Mouse (Mus musculus) neural tube, embryonic 10.5 days (tissue): Measurements from ENCODE around the gene Tnfrsf13b.

Experiments used
- DNase-seq: peaks from one replicate; pipeline ENCODE4 v3.0.0-alpha.2; 2017; ENCODE audit warnings: low spot score; ENCODE audit errors: extremely low spot score

Gene Tnfrsf13b

DNA sequence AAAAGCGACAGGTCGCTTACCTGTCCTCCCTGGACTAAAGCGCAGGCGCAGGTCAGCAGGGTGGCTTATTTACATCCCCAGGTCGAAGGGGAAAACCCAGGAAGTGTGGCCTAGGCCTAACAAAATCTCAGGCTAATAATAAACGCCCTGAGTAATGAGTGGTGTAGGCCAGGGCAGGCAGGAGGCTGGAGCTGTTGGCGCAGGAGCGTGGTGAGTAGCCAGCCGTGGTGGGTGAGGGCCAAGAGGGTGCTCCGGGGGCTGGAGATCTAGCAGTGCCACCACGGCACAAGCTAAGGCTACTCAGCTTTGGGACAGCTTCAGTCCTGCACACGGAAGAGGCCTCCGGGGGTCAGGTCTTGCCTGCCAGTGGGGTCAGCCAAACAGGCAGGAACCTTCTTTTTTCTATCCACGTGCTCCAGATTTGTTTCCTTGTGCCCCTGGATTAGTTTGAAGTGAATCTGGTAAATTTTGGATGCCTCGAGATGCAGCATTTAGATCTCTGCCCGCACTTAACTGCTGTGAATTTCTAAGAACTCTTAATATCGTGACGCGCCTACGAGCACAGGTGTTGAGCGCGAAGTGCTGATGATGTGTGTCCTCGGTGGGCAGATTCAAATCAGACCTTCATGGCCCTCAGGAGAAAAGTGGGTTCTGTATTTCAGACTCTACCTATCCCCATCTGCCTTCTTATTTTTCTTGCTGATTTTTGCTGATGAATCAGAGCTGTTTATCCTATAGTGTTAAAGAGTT, at the start of gene Tnfrsf13b:
TSS of gene Tnfrsf13b (plus strand) at position 150 of the 750 bp plus-strand sequence.
- no peak for DNase-seq

DNA sequence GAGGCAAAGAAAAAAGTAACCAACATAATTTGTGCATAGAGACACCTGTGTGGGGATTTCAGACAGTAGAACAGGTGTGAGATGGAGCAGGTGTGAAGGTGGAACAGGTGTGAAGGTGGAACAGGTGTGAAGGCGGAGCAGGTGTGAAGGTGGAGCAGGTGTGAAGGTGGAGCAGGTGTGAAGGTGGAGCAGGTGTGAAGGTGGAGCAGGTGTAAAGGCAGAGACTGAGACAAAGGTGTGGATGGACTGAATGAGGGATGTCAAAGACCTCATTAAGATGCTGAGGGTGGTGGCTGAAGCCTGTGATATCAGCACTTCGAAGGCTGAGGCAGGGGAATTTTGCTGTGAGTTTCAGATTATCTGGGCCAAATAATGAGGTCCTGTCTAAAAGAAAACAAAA, 44.9 kb upstream of the Tnfrsf13b start:
- DNase-seq = no peak

GRCm38 (mm10) chr11:61090195-61090594, 36.4 kb upstream of the Tnfrsf13b start:
- DNase-seq = no peak

DNA sequence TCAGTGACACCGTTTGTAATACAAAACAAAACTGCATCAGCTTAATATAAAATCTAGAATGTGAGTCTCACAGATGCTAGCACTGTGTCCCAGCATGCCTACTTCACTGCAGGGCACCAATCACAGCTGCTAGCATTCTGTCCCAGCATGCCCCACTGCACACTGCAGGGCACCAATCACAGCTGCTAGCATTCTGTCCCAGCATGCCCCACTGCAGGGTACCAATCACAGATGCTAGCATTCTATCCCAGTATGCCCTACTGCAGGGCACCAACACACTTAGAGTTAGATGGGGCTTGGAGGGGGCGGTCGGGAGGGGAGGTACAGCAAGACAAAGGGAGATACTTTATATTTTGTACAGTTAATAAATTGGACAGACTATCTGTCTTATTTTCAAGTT, 35.4 kb upstream of the Tnfrsf13b start:
- DNase-seq = no peak

GRCm38 (mm10) chr11:61091642-61092262, 34.8 kb upstream of the Tnfrsf13b start:
- peak; percentile 58 for DNase-seq

- no peak for DNase-seq
Observed at GRCm38 (mm10) chr11:61098046-61098445, 28.5 kb upstream of the Tnfrsf13b start.

DNA sequence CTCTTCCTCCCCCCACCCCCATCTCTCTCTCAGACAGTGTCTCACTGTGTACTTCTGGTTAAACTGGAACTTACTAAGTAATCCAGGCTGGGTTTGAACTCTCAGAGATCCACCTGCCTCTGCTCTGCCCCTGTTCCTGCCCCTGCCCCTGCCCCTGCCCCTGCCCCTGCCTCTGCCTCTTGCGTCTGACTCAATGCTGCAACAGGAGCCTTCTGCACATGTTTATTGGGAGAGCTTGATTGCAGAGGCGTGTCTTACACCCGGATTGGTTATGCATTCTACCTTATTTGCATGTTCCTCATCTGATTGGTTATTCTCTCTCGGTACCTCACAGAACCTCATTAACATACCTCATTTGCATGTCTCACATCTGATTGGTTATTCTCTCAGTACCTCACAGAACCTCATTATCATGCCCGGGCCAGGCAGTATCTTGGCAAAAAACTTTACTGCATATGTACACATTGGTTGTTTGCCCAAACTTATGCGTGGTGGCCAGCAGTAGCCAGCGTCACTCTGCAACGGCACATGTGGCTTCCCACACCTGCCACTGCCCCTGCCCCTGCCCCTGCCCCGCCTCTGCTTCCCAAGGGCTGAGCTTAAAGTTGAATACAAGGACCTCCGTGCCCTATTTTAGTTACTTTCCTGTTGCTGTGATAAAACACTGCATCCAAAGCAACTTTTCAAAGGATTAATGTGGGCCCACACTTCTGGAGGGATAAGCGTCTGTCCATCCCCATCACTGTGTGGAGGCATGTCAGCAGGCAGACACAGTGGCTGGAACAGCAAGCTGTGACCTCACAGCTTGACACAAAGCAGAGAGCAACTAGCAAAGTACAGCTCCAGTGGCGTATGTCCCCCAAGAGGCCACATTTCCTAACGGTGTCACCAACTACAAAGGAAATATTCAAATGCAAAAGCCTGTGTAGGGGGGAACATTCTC, 23.9 kb upstream of the Tnfrsf13b start:
- DNase-seq = no peak

DNA sequence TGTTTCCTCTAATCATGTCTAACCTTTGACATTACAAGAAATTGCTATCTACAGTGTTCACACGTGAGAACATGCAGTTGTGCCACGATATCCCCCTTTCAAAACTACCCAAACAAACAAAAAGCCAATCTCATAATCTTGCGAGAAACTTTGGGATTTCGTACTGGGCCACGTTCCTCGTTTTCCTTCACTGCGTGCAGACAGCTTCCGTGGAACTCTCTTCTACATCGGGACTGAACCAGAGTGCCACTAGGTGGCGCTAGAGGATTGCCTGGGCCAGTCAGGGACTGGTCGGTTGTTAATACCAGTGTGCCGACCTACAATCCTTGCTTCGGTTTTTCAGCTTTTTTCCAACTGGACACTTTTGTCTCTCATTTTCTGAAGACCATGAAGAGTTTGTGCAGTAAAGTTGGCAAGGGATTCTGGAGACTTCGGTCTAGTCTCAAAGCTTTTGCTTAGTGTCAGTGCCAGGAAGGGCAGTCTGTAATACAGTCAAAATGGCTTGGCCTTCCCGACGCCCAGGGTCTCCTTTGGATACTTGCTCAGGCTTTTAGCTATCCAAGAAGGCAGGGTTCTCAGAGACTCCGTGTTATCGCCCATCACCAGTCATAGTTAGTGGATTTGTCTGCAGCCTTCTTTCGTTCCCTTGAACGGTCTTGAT, 22.2 kb upstream of the Tnfrsf13b start:
- DNase-seq = peak; percentile 92

- no peak for DNase-seq
Observed at GRCm38 (mm10) chr11:61108911-61109361, 17.6 kb upstream of the Tnfrsf13b start.

DNA sequence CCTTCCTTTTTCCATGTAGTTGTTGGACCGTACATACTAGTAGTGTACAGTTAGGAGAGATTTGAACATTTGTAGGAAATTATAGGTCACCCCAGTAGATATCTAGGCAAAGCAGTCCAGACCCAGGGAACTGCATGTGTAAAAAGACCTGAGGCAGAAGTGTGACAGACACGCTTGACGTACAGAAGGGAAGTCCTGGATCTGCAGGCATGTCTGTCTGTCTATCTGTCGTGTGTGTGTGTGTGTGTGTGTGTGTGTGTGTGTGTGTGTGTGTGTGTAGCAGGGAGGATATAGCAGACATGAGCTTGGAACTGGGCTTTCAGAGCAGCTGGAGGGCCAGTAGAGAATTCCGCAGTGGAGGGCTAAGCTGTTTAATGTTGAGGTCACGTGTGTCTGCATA, 16.8 kb upstream of the Tnfrsf13b start:
- no peak for DNase-seq

GRCm38 (mm10) chr11:61110113-61110512, 16.4 kb upstream of the Tnfrsf13b start:
- no peak for DNase-seq

- DNase-seq = no peak
Observed at GRCm38 (mm10) chr11:61110928-61111327, 15.6 kb upstream of the Tnfrsf13b start.

DNA sequence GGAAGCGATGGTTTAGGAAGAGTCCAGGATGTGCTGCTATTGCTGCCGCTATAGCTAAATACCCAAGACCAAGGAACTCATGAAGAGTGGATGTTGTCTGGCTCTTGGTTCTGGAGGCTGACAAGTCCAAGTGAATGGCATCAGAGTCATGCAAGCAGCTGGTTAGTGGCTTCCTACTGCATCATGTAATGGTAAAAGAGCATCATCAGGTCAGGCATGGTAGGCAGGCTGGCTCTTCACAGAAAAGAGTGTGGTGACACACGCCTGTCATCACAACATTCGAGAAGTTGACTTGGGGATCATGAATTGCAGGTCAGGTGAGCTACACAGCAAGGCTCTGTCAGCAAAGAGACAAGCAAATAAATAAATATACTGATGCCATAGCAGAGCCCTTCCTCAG, 15.1 kb upstream of the Tnfrsf13b start:
- DNase-seq = no peak

- DNase-seq = no peak
Observed at GRCm38 (mm10) chr11:61112323-61112995, 14.1 kb upstream of the Tnfrsf13b start.

GRCm38 (mm10) chr11:61116226-61116625, 10.3 kb upstream of the Tnfrsf13b start:
- no peak for DNase-seq

DNA sequence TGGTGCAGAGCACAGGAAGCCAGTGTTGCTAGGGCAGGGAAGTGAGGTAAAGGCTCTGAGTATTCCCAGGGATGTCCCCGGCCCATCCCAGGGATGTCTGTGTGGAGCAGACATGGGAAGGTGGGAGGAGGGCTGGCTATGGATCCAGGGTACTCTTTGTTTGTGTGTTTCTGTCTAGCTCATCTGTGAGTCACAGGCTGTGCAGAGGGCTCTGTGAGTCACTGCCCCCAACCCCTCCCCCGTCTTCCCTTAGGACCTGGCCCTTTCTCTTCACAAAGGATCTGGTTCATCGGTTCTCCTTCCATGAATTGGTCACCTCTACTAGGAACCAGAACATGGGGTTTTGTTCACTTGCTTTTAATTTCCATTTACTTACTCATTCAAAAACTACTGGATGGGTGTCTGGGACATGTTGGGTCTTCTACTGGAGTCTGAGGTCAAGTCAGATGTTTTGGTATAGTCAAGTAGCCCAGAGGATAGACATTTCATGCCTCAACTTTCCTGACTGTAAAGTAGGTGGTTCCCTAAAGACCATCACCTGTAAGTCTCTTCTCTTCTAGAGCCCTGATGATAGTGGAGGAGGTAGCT, 6.5 kb upstream of the Tnfrsf13b start:
- DNase-seq = no peak

- DNase-seq = no peak
Observed at GRCm38 (mm10) chr11:61122283-61122768, 4.2 kb upstream of the Tnfrsf13b start.

DNA sequence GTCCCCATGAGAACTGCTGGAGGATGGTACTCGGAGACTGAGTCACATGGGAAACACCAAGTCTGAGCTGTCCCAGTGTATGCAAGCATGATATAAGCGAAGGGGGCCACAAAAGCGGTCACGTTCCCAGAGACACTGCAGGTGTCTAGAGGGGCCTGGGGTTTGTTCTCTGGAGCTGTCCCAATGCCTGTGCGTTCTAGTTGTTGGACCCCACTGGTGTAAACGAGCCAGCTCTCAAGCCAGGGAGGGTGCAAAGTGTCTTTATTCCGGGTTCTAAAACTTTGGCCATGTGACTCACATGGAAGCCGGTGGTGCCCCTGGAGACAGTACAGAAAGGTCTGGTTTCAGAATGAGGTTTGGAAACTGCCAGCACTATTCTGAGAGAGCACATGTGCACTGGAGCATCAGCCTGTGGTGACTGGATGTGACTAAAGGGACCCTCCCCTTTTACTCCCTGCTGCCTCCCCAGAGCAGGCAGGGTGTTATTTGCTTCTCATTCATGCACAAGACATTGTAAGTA, 3.7 kb upstream of the Tnfrsf13b start:
- no peak for DNase-seq

GRCm38 (mm10) chr11:61123886-61124285, 2.7 kb upstream of the Tnfrsf13b start:
- no peak for DNase-seq

DNA sequence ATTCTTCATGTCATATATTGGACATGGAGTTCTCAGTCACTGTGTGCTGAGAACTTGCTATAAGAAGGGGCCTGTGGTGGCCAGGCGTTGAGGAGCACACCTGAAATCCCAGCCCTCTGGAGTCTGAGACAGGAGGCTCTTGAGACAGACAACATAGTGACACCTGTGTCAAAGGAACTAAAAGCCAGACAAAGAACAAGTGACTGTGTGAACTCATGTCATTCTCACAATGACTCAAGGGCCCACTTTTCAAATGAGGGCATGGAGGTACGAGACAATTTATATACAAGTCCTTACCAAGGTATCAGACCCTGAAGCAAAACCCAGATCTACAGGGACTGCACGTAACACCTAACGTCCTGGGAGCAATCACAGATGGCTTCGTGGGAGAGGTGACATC, 585 bp upstream of the Tnfrsf13b start:
- DNase-seq = no peak
